Mouse (Mus musculus): Measurements from ENCODE around the gene Nos1ap. TPM values are rescaled to one million over a fixed set of nuclear protein-coding genes. Genes with fewer than 3 reads are reported as not detected.
A peak's percentile ranks its signal among the peaks of the same experiment; 100 is the strongest.

Gene Nos1ap
- total RNA-seq, 2 experiments from 2014 or later: 166 to 204 TPM

DNA sequence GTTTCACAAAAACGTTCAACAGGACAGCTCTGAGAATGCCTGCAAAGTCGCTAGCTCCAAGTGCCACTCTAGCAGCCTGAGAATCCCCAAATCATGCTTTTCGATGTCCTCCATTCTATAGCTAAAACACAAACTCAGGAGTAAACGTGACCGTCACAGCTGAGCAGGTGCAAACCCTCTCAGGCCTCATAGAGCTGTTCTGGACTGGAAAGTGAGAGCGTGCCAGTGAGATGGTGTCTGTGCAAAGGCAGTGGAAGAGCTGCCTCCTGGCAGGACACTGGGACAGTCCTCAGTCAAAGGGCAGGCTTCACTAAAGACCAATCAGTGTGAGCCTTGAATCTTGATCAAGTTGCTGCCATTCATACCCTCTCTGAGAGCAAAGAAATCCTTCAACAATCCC is 160.0 kb downstream of the Nos1ap start:
- DNase-seq (ENCODE audit: extremely low spot score in 1 of 2, low spot score in 1 of 2): no peak

DNA sequence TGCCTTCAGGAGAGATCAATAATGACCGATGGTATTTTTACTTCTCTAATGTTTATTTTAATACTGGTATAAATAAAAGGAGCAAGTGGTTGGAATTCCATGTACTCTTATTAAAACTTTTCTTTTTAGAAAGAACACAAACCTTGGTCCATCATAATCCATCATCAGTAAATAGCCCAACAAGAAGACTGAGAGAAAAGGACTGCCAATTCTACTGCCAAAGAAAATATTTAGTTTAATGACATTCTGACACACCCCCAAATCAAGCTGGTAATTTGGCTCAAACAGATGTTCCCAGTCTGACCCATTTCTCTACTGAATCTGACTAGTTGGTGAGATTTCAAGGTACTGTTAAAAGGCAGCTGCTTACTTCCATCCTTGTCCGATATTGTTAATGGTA is 161.5 kb downstream of the Nos1ap start:
- DNase-seq (ENCODE audit: extremely low spot score in 1 of 2, low spot score in 1 of 2): no peak

DNA sequence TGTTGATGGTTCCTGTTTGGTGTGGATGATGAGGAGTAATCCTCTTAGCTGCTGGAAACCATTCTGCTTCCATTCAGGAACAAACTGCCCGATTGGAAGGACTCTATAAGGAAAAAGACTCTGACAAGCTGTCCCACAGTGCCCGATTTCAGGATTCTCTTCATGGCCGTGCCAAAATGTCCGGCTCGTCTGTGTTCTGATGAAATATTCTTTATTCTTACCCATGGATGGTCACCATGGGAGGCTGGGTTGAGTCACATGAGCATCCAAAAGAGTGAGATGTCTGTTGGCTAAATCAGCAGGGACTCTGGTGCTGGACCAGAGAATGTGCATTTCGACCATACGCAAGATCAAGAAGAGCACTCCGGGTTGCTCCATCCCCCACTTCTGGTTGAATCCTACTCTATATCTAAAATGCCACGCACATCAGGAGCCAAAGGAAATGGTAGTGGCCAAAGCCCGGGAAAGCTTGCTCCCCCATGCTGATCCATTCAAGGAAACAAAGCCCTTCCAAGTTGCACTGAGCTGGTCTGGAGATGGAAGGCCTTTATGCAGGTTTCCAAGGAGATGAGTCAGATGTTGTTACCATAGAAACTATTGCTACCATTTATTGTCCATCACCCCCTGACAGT is 165.3 kb downstream of the Nos1ap start:
- DNase-seq (ENCODE audit: extremely low spot score in 1 of 2, low spot score in 1 of 2): no peak

DNA sequence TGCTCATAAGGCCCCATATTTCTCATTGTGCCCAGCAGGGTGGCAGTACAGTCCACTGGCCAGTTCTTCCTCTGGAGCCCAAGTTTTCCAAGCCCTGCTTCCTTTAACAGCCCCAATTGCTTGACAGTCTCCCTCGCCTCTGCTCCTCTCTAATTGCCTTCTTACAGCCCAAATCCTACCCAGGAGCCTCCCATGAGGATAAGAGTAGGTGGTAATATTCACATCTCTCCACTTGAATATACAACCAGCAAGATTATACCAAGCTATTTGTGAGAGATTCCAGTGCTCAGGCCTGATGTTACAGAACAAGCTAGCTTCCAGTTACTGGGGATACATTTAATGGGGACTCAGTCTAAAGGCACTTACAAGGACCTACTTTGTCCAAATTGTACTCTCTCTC is 166.6 kb downstream of the Nos1ap start:
- no peak for DNase-seq (ENCODE audit: extremely low spot score in 1 of 2, low spot score in 1 of 2)

DNA sequence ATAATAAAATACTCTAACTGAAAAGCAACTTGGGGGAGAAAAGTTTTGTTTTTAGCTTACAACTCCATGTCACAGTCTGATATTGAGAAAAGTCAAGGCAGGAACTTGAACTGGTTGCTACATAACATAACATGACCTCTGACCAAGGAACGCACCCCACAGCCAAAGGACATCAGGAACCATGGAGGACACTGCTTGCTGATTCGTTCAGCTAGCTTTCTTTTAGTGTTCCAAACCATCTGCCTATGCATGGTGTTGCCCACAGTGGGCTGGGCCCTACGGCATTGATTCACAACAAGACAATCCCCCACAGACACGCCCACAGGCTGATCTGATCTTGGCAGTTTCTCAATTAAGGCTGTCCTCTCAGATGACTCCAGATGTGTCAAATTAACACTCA is 167.5 kb downstream of the Nos1ap start:
- no peak for DNase-seq (ENCODE audit: extremely low spot score in 1 of 2, low spot score in 1 of 2)

DNA sequence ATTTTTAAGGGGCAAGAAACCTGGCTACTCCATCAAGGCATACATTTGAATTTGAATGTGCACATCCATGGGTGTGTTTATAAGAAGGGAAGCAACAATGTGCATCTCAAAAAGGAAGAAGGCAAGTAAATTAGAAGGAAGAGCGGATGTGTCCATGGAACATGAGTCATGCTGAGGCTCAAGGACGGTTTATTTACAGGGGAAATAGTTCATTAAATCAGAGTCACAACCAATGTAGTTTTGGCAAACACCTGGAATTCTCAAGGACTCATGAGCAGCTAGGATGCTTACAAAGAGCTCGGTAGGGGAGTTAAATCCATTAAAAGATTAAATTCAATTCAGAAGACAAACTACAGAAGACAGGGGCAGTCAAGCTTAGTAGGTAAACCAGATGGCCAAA is 169.7 kb downstream of the Nos1ap start:
- no peak for DNase-seq (ENCODE audit: extremely low spot score in 1 of 2, low spot score in 1 of 2)

DNA sequence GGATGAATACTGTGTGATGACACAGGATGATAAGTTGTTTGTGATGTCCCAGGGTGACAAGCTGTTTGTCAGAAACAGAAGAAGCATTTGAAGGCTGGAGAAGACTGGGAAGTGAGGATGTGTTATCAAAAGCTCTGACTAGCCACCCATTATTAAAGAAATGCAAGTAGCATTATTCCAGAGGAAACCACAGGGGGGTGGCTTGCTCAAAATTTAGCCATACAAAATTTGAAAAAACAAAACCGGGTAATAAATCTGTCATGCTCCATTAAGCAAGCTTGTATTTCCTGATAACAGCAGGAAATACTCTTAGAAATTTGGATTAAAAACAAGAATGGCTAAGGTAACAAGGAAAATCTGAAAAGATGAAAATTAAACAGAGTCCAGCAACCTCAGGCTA is 171.5 kb downstream of the Nos1ap start:
- no peak for DNase-seq (ENCODE audit: extremely low spot score in 1 of 2, low spot score in 1 of 2)

DNA sequence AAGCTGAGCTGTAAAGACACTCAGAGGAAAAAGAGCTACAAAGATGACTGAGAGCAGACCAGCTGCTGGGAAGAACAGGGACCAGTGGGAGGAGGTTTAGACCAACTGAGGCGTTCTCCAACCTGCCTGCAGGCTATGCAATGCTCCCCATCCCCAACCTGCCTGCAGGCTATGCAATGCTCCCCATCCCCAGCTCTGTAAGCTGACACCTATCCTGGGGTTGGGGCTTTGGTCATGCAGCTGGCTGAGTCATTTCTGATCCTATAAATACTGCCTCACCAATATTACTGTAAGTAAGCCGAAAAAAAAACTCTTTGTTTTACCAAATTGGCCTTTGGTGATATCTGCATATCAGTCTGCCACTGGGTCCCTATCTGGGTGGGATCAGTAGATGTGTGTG is 172.7 kb downstream of the Nos1ap start:
- DNase-seq (ENCODE audit: extremely low spot score in 1 of 2, low spot score in 1 of 2): no peak

DNA sequence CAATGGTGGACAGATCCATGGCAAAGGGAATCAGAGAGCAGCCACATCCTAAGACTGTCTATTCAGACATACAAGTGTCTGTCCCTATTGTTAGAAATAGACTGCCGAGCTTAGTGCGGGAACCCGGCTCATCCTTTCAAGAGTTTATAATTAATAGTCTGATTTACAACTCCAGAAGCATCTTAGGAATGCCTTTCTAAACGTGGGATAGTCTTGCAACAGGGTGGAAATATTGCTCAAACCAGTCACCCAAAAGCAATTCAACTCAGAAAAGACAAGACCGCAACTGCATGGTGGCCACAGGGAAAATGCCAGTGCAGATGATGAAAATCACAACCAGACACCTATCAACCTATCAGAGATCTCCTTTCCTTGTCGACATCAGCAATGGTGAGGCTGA is 173.5 kb downstream of the Nos1ap start:
- no peak for DNase-seq (ENCODE audit: extremely low spot score in 1 of 2, low spot score in 1 of 2)

DNA sequence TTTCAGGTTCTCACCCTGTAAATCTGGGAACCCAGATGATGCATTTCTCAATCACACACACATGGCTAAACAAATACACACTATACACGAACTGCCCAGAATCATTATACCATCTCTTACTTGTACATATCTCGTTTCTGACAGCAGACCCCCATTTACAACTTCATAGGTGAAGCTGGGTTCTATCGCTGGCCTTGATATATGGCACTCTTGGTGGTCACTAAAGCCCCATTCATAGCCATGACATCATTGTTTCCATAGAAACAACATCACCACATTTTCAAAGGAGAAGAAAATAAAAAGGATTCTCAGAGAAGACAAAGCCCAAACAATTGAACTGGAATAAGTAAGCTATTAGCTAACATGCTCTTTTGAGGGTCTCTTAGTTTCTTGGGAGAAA is 174.3 kb downstream of the Nos1ap start:
- no peak for DNase-seq (ENCODE audit: extremely low spot score in 1 of 2, low spot score in 1 of 2)

DNA sequence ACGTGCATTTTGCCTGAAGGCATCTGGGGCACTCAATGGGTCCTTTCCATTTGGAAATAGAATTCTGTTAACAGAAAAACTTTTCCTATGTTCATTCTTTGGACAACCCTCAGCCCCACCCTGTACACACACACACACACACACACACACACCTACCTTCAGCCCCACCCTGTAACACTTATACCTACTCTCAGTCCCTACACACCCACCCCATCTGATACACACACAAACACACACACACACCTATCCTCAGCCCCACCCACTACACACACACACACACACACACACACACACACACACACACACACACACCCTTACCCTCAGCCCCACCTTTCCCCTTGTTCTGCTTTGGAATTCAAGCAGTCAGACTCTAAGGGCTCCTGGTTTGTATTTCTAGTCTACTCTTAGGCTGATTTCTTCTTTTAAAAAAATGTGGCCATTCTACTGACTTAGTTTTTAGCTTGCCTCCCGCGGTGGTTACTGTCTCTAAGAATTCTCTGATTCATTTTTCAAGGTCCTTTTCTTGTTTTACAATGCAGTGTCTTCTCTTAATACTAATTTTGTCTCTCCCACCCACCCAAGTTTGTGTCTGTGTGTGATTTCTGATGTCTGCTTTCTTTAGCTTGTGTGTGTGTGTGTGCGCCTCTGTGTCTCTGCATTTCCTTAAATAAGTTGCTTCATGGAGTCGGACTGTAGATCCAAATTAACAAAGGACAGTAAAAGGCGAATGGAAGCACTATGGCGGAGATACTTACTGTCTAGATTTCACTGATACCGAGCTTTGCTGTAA is 179.1 kb downstream of the Nos1ap start:
- no peak for DNase-seq (ENCODE audit: extremely low spot score in 1 of 2, low spot score in 1 of 2)

DNA sequence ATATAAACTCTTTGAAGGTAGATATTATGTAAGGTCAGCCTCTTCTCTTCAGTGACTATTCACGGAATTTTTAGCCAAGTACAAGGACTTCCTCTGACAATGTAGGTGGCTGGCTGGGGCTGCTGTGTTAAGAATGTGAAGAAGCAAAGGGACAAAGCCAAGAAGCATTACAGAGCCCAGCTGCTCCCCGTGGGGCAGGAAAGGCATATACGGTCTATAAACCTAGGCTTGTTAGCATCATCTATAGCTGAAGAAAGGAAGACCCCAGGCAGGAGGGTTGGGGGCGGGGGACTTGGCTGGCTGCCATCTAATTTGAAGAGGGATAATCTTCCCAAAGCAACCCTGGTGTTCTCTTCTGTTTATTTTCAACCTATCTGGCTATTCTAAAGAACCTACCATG is 180.6 kb downstream of the Nos1ap start:
- no peak for DNase-seq (ENCODE audit: extremely low spot score in 1 of 2, low spot score in 1 of 2)

DNA sequence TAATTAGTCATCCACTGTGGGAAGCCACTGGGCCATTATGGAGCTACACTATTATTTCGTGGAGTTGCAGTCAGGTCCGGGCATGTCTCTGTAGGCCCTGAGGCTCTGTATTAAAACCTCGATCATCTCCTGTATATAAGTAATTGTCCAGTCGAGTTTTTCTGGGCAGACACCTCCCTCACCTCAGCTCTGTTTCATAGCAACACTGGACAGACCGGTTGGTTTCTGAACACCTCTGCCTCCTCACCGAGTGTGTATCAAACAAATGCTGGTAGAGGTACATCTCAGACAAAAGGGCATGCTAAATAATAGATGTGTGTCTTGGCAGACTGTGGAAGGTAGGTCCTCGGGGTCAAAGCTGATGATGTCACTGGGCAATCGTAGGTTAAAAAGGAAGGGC is 182.7 kb downstream of the Nos1ap start:
- DNase-seq (ENCODE audit: extremely low spot score in 1 of 2, low spot score in 1 of 2): no peak

DNA sequence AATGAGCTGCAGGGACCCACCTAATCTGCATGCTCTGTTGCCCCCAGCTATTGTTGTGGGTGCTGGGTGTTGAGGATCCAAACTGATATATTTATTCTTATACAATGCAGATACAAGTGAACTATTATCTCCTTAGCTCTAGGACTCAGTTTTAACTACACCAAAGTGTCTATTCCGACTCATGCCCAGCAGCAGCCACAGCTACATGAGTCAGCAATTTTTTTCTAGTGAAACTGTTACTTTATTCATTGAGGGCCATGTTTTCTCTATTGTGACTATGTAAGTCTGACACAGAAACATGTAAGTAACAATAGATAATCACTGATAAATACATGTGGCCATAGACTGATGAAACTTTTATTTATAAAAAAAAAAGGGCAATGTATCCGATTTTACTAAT is 184.5 kb downstream of the Nos1ap start:
- no peak for DNase-seq (ENCODE audit: extremely low spot score in 1 of 2, low spot score in 1 of 2)

DNA sequence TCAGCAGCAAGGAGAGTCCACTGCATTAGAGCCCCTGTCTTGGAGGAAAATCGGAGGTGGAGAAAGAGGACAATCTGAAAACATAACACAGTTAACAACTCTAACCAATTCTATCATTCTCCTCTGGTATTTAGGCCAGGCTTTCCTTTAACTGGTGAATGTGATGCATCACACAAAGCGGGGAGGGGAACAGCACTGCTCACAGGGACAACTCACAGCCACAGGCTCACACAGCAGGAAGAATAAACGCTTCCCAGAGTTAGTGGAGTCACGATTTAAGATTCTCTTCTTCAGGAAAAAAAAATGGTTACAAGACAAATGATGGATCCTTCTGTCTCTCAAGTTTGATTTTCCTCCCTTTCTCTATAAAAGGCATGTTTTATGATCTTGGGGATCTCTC is 187.0 kb downstream of the Nos1ap start:
- DNase-seq (ENCODE audit: extremely low spot score in 1 of 2, low spot score in 1 of 2): no peak

DNA sequence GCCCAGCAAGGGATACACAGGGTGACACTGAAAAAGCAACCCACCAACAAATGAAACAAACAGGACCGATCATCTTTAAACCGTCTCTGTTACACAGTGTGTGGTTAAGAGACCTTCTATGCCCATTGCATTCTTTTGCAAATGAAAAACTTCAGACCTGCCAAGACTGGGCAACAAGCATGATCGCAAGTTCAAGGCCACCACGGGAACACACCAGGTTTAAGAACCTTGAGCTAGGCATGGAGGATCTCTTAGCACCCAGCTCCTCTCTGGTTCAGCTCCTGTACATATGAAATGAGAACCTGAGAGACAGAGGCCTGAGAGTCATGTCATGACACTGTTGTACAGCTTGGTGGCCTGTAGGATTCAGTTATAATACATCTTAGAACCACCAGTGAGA is 190.8 kb downstream of the Nos1ap start:
- no peak for DNase-seq (ENCODE audit: extremely low spot score in 1 of 2, low spot score in 1 of 2)

DNA sequence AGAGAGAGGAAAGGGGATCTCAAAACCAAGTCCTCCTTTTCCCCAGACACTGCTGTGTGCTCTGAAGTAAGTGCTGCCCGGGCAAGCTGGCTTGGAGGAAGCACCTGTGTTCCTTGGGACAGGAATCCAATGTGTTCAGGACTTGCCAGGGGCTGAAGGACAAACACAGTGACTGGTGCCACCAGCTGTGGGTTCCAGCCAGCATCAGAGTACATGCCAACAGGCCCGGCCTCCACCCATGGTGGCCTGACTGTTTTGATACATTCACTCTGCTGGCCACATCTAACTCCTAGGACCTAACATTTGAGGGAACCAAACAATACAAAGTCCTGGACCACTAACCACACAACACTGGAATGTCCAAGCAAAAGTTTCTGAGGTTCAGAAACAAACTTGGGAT is 194.6 kb downstream of the Nos1ap start:
- DNase-seq (ENCODE audit: extremely low spot score in 1 of 2, low spot score in 1 of 2): no peak

DNA sequence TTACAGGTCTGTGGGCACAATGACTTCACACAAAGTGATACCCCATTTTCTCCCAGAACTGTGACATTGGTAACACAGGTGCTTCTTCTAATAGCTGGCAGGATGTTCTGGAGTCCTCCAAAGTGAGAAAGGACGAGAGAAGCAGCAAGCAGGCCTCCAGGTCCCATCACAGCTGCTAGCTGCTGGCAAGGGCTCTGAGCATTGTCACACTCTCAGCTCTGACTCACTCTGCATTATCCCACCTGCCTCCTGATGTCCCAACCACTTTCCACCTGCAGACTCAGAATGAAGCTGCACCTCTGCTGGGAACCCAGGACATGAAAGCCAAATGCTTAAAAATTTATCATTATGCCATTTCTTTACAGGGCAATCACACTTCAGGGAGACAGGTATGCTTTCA is 195.0 kb downstream of the Nos1ap start:
- no peak for DNase-seq (ENCODE audit: extremely low spot score in 1 of 2, low spot score in 1 of 2)

DNA sequence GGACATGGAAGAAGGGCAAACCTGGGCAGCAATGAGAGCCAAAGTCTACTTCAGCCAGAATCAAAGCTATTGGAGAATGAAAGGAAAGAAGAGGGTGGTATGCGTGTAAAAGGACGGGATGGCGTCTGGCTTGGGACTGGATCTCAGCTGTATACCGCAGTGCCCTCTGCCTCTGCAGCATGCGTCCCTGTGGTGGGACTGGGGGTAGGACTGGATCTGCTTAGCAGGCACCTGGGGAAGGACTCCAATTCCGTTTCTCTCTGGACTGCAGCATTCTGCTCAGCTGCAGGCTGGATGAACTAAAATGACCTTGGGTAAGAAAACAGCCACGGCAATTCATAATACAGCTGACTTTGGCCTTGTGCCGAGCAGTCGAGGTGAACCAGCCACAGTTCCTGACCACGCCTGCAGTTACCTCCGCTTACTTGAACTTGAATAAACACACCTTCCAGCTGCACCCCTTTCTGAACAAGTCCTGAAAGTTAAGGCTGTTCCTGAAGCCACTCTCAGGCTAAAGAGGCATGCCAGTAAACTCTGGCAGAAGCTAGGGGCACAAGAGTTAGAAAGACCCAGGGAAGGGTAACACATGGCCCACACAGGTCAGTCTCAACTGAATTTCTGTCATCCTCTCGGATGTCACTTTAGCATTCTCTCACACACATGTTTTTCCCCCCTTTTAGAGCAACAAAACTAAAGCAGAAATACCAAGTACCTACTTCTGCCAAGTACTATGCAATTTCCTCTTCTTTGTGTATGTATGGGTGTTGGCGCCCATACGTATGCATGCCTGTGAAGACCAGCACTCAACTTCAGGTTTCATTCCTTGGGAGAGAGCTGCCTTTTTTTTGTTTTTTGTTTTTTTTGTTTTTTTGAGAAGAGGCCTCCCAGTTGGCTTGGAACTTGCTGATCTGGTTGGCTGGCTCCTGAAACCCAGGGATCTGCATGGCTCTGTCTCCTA is 196.6 kb downstream of the Nos1ap start:
- DNase-seq (ENCODE audit: extremely low spot score in 1 of 2, low spot score in 1 of 2): no peak

DNA sequence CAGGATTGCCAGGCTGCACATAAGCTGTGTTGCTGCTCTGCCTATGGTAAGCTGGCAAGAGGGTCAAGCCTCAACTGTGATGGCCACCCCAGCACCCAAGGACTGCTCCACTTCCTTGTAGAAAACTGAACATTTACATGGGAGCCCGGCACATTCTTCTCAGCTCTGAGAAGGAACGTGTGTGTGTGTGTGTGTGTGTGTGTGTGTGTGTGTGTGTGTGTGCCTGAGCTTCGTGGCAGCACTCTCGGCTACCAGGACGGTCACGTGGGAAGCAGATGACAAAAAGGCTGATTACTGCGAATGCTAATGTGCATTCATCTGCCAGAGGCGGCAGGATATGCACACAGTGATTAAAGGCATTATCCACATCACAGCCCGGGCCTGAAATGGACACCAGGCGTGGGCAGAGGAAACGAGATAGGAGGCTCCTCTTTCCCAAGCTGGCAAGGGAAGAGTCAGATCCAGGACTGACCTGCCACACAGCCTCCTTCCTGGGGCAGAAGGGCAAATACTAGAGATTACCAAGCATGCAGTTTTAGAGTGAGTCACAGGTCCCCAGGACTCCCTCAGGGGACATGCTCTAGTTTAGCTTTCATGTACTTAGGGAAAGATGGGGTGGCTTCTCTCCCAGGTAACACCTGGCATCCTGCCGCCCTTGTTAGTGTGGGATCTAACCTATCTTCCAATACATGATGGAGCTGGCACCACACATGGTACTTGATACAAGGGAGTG is 202.3 kb downstream of the Nos1ap start:
- peak in 1 of 2 experiments; percentile 45 for DNase-seq (ENCODE audit: extremely low spot score in 1 of 2, low spot score in 1 of 2)

DNA sequence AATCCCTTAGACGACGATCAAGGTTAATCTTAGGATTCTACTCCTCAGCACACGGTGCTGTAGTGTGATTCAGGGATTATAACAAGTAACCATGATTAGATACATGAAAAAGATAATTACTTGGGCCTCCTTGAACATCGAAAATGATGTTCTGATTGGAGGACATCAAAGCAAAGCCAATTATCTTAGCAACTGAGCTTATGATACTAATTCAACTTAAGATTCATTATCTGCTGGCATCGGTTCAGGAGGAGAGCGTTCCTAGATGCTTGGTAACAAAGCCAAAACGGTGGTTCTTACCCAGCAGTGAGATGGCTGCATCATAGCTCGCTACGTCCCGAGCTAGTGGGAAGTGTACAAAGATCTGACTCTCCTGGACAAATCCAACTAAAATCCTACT is 204.2 kb downstream of the Nos1ap start:
- no peak for DNase-seq (ENCODE audit: extremely low spot score in 1 of 2, low spot score in 1 of 2)

All from layer of hippocampus, postnatal 25 days (tissue).